Mouse (Mus musculus) v-Abl transformed pro-B cells (cell line): ENCODE results near the gene Cyp24a1.

ENCODE experiments used
- in situ Hi-C, 2 experiments: fragments of 400-800 bp; cut with MboI; formaldehyde crosslinking; loops; one replicate each; pipeline ENCODE4 v1.15.1; 2025; ENCODE audit not compliant: unreplicated experiment in 2 of 2

Cyp24a1 gene

GRCm38 (mm10) chr2:170498011-170498410 is 1.1 kb upstream of the Cyp24a1 start:
- in situ Hi-C loops: no loop called here

DNA sequence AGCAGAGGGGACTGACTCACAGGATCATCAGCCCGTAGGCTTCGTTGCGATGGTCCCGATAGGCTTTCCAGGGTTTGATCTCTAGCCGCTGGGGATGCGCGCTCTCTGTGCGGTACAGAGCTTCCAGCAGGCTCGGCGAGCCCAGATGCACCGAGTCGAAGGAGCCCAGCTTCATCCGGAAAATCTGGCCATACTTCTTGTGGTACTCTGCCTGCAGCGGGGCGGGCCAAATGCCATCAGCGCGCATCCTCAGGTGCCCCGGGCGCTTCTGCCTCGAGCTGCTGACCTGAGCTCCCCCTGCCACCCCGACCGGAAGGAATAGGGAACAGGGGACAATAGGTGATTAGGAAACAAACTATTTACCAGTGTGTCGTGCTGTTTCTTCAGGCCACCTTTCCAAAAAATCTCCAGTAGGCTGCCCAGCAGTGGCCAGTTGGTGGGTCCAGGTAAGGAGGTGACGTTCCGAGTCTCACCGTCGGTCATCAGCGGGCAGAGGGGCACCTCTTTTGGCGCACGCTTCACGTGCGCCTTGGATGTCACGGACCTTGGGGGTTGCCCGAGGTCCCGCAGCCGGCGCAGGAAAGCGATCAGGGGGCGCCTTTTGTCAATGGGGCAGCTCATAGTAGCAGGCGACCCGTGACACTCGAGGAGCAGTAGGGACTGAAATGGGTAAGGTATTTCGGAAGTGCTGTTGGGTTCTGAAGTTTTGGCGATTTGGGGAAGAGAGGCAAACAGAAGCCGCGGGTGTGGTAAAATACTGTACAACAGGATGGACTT is 603 bp downstream of the Cyp24a1 start, which contains the start of gene Pfdn4:
Gene Pfdn4 (plus strand): TSS at position 275 of the 777 bp plus-strand sequence.
- in situ Hi-C loops: no loop called here

- in situ Hi-C loops: no loop called here
These were observed 1.9 kb downstream of the Cyp24a1 start for GRCm38 (mm10) chr2:170494784-170495710.

DNA sequence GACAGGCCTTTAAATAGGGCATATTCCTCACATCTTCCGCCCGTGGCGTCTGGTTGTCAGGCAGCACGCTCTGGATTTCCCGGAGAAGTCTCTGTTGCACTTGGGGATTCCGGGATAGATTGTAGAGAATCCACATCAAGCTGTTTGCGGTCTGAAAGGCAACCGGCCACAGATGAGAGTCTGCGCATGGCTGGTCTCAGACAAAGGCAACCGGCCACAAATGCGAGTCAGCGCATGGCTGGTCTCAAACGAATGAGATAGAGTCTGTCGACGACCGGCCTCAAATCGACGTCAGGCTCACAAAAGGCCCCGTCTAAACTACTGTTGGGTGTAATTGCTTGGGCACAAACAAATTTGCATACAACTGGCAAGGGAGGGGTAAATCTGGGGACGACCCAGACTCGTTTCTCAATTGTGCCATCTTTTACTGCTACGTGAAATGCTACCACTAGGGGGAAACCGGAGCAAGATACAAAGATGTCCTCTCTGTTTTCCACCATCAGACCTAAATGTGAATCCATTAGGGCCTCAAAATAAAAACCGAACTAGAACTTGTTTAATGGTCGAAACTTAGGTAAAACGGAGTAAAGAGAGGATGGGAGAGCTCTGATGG is 8.9 kb downstream of the Cyp24a1 start:
- in situ Hi-C loops: no loop called here

GRCm38 (mm10) chr2:170487202-170487601 is 9.7 kb downstream of the Cyp24a1 start:
- in situ Hi-C loops: no loop called here

DNA sequence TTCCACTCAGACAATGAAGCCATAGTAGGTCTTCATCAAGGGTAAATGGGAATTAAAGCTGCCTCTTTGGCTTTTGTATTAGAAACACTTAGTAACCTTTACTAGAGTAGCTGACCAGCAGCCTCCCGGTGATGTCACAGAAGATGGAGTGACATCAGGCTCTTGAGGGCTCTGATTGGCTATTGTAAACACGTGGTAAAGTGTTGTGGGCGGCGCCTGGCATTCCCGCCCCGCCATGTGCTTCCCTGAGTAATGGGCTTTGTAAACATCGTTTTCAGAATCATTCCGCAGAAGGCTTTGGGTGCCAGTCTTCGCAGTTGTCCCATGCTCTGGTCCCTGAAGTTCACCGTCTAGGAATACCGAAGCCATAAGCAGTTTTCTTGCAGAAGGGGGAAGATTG is 13.0 kb downstream of the Cyp24a1 start:
- in situ Hi-C loops: no loop called here

DNA sequence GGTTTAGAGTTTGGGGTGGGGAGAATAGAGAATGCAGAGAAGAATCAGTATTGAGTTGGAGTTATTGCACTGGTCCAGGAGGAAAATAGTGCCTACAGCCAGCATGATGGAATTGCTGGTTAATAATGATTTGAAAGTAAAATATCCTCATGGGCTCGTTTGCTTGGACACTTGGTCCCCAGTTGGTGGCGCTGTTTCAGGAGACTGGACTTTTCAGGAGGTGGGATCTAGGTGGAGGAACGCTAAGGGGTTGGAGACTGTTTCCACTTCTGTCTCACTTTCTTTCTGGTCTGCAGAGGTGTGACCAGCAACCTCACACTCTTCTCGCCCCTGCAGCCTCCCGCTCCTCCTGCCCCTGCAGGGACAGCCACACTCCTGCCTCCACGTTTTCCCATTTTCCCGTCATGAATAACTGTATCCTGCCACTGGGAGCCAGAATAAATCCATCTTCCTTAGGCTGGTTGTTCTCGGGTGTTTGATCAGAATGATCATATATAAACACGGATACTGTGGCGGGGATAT is 14.9 kb downstream of the Cyp24a1 start:
- in situ Hi-C loops: no loop called here

GRCm38 (mm10) chr2:170476643-170477042 is 20.3 kb downstream of the Cyp24a1 start:
- in situ Hi-C loops: no loop called here

GRCm38 (mm10) chr2:170476215-170476614 is 20.7 kb downstream of the Cyp24a1 start:
- in situ Hi-C loops: no loop called here

DNA sequence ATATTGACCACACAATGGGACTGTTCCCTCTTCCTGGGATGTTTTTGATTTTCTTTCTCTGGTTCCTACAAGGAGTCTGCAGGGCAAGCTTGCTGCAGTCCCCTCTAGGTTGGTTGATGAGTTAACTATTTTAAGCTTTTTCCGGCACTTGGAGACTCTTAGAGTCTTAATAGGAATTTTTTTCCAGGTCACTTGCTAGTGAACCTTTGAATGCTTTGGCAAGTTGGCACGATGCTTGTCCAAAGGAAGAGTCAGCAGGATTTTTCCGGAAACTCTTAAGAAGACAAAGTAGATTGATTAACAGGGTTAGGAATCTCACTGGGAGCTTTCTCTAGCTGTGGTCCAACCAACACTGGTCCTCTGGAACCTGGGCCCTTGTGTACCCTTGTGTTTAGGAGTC is 21.8 kb downstream of the Cyp24a1 start:
- in situ Hi-C loops: no loop called here

- in situ Hi-C loops: no loop called here
These were observed 22.8 kb downstream of the Cyp24a1 start for GRCm38 (mm10) chr2:170474125-170474524.

- in situ Hi-C loops: no loop called here
These were observed 26.4 kb downstream of the Cyp24a1 start for GRCm38 (mm10) chr2:170470591-170470990.

DNA sequence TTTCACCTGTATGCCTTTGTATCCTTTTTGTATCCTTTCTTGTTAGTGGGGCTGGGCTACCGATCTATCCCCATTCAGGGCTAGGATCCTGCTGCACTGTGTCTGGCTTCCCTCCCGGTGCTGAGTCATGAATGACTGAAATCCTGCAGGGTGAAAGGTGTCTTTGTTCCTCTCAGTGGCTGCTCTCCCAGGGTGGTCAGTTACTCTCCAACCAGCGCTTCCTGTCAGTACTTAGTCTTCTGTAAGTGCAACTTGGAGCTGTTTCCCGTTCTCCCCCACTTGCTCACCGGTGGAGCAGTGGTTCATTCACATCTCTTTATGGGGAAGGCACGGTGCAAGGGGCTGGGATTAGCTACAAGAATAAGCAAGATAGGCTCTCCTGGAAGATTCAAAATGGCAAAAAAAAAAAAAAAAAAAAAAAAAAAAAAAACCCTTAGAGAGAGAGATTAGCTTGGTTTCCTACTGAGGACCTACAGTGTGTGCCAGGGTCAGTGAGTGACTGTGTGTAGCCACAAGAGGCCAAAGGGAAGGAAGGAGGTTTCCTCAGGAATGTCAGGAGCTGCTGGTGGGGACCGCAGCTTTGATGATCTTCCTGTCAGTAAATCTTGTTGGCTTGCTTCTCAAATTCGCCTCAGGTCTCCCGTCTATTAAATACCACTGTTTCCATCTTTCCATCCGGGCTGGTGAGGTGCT is 27.2 kb downstream of the Cyp24a1 start:
- in situ Hi-C loops: no loop called here

GRCm38 (mm10) chr2:170468009-170468408 is 28.9 kb downstream of the Cyp24a1 start:
- in situ Hi-C loops: no loop called here

GRCm38 (mm10) chr2:170464817-170465216 is 32.1 kb downstream of the Cyp24a1 start:
- in situ Hi-C loops: no loop called here

DNA sequence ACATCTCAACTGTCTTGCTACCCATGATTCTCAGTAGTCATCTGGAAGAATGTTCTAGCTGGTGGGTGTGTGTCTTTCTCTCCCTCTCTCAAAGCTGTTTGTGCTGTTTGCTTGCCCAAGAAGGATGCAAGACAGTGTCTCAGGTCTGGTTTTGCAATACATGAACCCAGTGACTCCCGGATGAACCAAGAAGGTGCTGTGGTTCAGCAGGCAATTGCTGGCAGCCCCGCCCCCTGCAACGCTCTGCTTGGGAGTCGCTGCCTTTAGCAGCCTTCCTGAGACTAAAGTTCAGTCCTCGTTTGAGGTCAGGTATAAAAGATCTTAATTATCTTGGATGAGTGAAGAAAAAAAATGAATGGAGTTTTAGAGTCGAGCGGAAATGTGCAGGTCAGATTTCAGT is 35.3 kb downstream of the Cyp24a1 start:
- in situ Hi-C loops: no loop called here

DNA sequence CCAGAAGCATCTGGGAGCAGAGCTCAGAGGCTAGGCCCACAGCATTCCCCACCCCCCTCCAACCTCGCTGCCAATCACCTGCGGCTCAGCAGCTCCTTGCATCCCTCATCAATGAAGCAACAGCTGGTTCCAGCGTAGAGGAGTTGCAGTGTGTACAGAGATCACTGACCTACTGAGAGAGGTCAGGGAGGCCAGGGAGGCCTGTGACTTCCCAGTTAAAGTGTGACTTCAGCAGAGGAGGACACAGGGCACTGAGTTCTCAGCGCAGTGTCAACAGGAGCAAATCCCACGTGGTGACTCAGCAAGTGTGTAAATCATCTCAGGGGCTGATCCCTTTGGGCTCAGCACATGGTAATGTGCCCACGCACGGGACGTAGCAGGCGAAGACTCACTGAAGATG is 37.1 kb downstream of the Cyp24a1 start:
- in situ Hi-C loops: no loop called here

GRCm38 (mm10) chr2:170459183-170459582 is 37.8 kb downstream of the Cyp24a1 start:
- in situ Hi-C loops: no loop called here

DNA sequence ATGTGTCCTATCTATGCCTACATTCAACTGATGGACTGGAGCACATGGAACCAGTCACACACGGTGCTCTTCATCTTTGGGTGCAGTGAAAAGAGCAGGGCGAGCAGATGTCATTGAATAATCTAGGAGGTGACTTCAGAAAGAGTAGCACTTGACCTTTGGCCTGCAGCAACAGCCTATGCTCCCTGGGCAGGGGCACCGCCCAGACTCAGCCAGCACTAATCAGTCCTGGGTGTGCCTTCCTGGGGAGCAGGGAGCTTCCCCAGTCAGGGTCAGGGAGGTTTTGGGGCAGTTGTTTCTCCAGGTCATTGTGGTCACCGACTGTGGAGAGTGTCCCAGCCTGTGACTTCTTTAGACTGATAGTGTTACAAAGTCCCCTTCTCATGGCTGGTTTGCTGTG is 43.1 kb downstream of the Cyp24a1 start:
- in situ Hi-C loops: loop anchor here (5.0 kb wide), 2 partner anchors 53 to 418 kb away; no protein-coding TSS in a partner anchor

GRCm38 (mm10) chr2:170450933-170451332 is 46.0 kb downstream of the Cyp24a1 start:
- in situ Hi-C loops: loop anchor here (5.0 kb wide), 2 partner anchors 56 to 421 kb away; no protein-coding TSS in a partner anchor
